Mouse (Mus musculus) megakaryocyte, embryonic 14.5 days (primary cell): ENCODE measurements around the gene Gm11020.

Experiments
- FLI1 ChIP-seq: IDR thresholded peaks from 2 replicates; pipeline ENCODE4 v1.6.1; 2012; ENCODE audit warnings: low read length, inconsistent platforms, mixed read lengths
- GATA1 ChIP-seq: IDR thresholded peaks from 3 replicates; pipeline ENCODE4 v1.6.1; 2012; ENCODE audit warnings: mixed read lengths, low read length, inconsistent platforms, borderline replicate concordance

DNA sequence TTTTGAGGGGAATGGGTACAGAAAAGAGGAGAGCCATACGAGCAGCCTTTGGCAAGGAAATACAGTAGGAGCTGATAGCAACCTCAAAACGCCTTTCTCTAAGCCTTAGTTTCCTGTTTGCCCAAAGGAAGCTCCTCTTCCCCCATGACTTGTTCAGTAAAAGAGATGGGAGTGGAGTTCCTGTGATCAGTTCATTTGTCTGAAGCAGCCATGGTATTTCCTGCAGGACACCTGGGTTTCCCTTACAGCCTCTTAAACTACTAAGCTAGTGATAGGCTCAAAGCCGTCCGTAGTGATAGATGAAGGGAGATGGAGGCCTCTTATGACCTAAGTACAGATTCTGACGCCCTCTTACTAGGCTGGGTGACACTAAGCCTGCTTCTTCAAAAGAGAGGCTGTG is 21.1 kb downstream of the Gm11020 start:
- TF ChIP-seq GATA1 (no peak; the same call in 2 of the 3 replicates), FLI1 (no peak)
